In the genomic region with DNA sequence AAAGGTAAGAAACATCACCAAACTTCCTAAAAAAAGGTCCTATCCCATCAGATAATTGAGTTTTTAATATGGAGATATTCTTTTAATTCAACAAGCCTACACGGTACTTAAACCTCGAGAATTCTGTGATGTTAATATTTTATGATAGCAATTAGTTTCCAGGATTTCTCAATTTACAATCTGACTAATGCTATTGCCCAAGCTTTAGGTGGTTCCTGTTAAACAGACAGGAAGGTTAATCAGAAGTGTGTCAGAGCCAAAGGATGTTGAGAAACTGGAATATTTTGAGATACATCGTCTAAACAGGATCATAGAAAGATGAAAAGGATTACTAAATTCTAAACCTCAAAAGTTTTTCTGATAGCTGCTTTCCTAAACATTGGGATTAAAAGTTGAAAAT, we compare ENCODE assay signal across 21 mouse cellular contexts.
A peak's percentile ranks its signal among the peaks of the same experiment; 100 is the strongest.
DNase-seq lines count a peak whose midpoint lies in the region; ATAC-seq and TF ChIP-seq lines count a peak whose summit lies in the region.
"Had no signal": no experiment of that assay in that cellular context is flagged by ENCODE, and none has a peak within 500 bp of the region (broad histone marks: within the 10 kb centered on the region; RNA-seq: fewer than 3 reads in every experiment).

No protein-coding gene starts in this region.

- no peaks in the 10 kb centered on the region for H3K79me2 ChIP-seq in C2C12 (ENCODE audit: control insufficient read depth, insufficient read depth)
- H3K79me2 ChIP-seq in heart, adult 2 months (replicated peaks; ENCODE audit: control insufficient read depth, insufficient read depth, low read length) = no peaks in the 10 kb centered on the region

- intact Hi-C loops in heart, adult 2 months (cut with DNase I) = loop anchor here (10.0 kb wide), 1 partner anchor 196 kb away; no protein-coding TSS in a partner anchor

- H3K4me1 ChIP-seq in heart, adult 2 months (ENCODE audit: control insufficient read depth, insufficient read depth, low read length) = no peaks in the 10 kb centered on the region
- H3K4me1 ChIP-seq: embryonic facial prominence, embryonic 10.5 days; forebrain, embryonic 15.5 days; heart, embryonic 15.5 days; hindbrain, embryonic 13.5 days had no signal

- no peak for TF ChIP-seq POLR2A in heart, adult 2 months (IDR thresholded peaks at IDR 0.05; ENCODE audit: insufficient read depth, low read depth, low read length)

- no peak for TF ChIP-seq CTCF in C2C12 (IDR thresholded peaks at IDR 0.05; ENCODE audit: control insufficient read depth, insufficient read depth, insufficient read length)
- TF ChIP-seq CTCF in heart, adult 2 months (IDR thresholded peaks at IDR 0.05) = no peak

- H3K9ac ChIP-seq in heart, adult 2 months (ENCODE audit: low read depth, low read length) = no peak overlapping the region
- H3K9ac ChIP-seq: forebrain, embryonic 15.5 days; heart, embryonic 15.5 days; hindbrain, embryonic 13.5 days had no signal

- peak; percentile 58; the same call in 1 of the 2 replicates for ATAC-seq in common myeloid progenitor, adult 5-6 weeks (replicated peaks; ENCODE audit: low read depth, poor library complexity, severe bottlenecking)
- peak; percentile 94 for ATAC-seq in granulocyte monocyte progenitor cell, adult 5-6 weeks (replicated peaks; ENCODE audit: poor library complexity, severe bottlenecking)
- ATAC-seq: forebrain, embryonic 15.5 days; hindbrain, postnatal 0 days had no signal

- DNase-seq in 3T3-L1 (ENCODE audit: low read depth, low spot score) = peak; percentile 38
- DNase-seq in B cell, adult 2 months = no peak
- no peak for DNase-seq in urinary bladder, postnatal 36 days (ENCODE audit: low spot score in 2 of 2)
- DNase-seq in layer of hippocampus, postnatal 14 days (ENCODE audit: low spot score in 2 of 2) = no peak
- DNase-seq in heart, adult 2 months = no peak
- DNase-seq: adrenal gland, postnatal 10 days; cerebellum, adult 11 months; cerebellum, adult 8-10 months; cerebellum, postnatal 25 days; gastrocnemius, postnatal 10 days; heart, postnatal 14 days; kidney, adult 11 months had no signal

- no peak overlapping the region for H3ac ChIP-seq in C2C12 (ENCODE audit: control insufficient read depth, insufficient read length, low read depth)

- H3K27ac ChIP-seq in heart, adult 2 months = no peak overlapping the region
- H3K27ac ChIP-seq: embryonic facial prominence, embryonic 10.5 days; forebrain, embryonic 15.5 days; heart, embryonic 15.5 days; hindbrain, embryonic 13.5 days; hindbrain, postnatal 0 days had no signal

- TF ChIP-seq EP300 in heart, adult 2 months (IDR thresholded peaks at IDR 0.05; ENCODE audit: insufficient read depth, low read depth, low read length) = no peak

- no peaks in the 10 kb centered on the region for H3K36me3 ChIP-seq in C2C12 (ENCODE audit: control insufficient read depth, insufficient read depth)
- no peaks in the 10 kb centered on the region for H3K36me3 ChIP-seq in heart, adult 2 months (ENCODE audit: control insufficient read depth, insufficient read depth, low read length)
- H3K36me3 ChIP-seq: embryonic facial prominence, embryonic 10.5 days; forebrain, embryonic 15.5 days; heart, embryonic 15.5 days; hindbrain, embryonic 13.5 days had no signal

- 54% methylated on average over 3 of the region's 3 CpGs for WGBS in heart, adult 2 months

- H3K79me3 ChIP-seq in C2C12 (ENCODE audit: low read depth) = no peaks in the 10 kb centered on the region

- H3K27me3 ChIP-seq in C2C12 (ENCODE audit: control insufficient read depth, insufficient read depth, insufficient read length) = no peaks in the 10 kb centered on the region
- H3K27me3 ChIP-seq in heart, adult 2 months (ENCODE audit: control insufficient read depth, insufficient read depth, low read length) = no peaks in the 10 kb centered on the region
- H3K27me3 ChIP-seq: CH12.LX; forebrain, embryonic 15.5 days; heart, embryonic 15.5 days; hindbrain, embryonic 13.5 days had no signal

- no peak overlapping the region for H3K4me3 ChIP-seq in C2C12 (ENCODE audit: insufficient read depth, poor library complexity, severe bottlenecking)
- no peak overlapping the region for H3K4me3 ChIP-seq in heart, adult 2 months
- H3K4me3 ChIP-seq: embryonic facial prominence, embryonic 10.5 days; forebrain, embryonic 15.5 days; heart, embryonic 15.5 days; hindbrain, embryonic 13.5 days had no signal

TF ChIP-seq in C2C12, 6 proteins besides CTCF, POLR2A, EP300 and RAD21:
- TF ChIP-seq CEBPB (IDR thresholded peaks at IDR 0.05; ENCODE audit: low read depth) (peak; percentile 88), FOSL1 (IDR thresholded peaks at IDR 0.05; ENCODE audit: insufficient read depth, low read length, poor library complexity, severe bottlenecking) (no peak)
